Mouse (Mus musculus): Measurements from ENCODE around the gene Wbp1.

Gene Wbp1

DNA sequence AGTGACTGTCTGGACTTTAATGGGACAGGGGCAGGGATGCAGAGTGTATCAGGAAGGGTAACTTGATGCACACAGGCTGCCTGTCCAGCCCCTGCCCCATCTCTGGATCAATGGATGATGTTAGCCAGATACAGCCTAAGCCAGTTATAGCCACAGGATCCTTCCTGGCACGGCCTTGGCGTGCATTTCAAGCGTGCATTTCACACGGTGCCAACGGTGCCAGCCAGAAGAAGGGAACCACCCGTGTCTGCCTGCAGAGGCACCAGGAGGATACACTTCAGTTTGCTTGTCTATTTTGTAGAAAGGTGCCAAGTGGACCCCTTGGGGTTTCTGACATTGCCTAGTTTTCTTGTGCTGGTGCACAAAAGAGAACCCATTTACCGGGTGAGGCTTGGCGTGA, 18.7 kb upstream of the Wbp1 start:
- DNase-seq (ENCODE audit: low spot score): no peak

GRCm38 (mm10) chr6:83138056-83138455, 16.7 kb upstream of the Wbp1 start:
- no peak for DNase-seq (ENCODE audit: low spot score)

DNA sequence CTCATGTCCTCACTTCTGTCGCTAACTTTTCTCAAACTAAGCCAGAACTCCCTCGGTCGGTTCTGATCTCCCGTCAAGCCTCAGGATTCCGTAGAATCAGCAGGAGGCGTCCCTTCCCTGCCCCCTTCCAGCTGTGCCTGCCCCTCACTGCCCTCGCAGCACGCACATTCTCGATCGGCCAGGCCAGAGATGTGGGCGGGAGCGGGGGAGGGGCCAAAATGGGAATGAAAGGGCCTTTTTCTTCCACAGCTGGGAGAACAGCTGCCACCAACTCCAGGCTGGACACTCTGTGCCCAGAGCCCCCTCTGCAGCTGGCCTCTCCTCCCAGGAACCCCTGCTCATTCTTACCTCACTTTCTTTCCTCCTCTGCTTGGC, 16.2 kb upstream of the Wbp1 start:
- DNase-seq (ENCODE audit: low spot score): peak; percentile 84

- peak; percentile 57 for DNase-seq (ENCODE audit: low spot score)
Measured at GRCm38 (mm10) chr6:83136881-83137575, 15.7 kb upstream of the Wbp1 start.

- no peak for DNase-seq (ENCODE audit: low spot score)
Measured at GRCm38 (mm10) chr6:83136291-83136880, 15.0 kb upstream of the Wbp1 start.

- DNase-seq (ENCODE audit: low spot score): no peak
Measured at GRCm38 (mm10) chr6:83135571-83136161, 14.3 kb upstream of the Wbp1 start.

DNA sequence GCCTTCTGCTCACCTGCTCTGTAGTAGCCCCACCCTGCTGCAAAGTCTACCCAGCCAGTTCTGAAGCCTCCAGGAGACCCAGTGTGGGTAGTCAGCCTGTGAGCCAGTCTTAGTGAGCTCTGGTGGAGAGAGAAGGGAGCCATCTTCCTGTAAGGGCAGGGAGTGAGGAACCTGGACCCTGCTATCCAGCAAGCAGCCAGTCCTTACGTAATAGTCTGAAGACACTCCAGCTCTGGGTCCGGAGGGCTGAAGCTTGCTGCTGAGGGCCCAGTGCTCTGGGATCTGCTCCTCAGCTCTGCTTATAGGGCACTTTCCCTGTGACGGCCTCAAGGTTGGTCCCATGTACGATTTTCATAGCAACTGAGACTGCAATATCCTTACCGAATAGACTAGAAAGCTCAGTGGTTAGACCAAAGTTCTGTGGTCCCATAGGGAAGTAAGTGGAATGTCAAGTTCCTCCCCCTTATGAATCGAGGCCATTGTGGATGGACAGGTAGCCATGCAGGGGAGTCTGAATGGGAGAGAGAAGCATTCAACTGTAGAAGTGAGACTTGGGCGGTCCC, 13.7 kb upstream of the Wbp1 start, which contains the start of gene Rtkn:
Gene Rtkn, plus strand, starts transcription at position 513 of the 563 bp plus-strand sequence.
- no peak for DNase-seq (ENCODE audit: low spot score)

DNA sequence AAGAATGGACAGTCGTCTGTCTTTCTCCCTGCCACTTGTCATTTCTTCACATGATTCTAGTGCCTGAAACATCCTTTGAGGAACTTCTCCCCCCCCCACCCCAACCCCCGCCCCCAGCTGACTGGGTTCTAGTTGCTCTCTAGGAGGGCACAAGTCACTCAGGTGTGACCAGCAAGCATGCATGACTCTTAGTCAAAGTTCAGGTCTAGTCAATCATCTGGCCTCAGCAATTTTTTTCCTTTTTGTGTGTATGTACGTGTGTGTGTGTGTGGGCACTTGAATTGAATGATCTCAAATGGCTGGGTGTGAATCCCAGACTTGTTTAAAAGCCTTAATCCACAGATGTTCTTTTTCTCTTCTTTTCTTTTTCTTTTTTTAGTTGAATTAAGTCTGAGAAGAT, 12.9 kb upstream of the Wbp1 start:
- DNase-seq (ENCODE audit: low spot score): no peak

DNA sequence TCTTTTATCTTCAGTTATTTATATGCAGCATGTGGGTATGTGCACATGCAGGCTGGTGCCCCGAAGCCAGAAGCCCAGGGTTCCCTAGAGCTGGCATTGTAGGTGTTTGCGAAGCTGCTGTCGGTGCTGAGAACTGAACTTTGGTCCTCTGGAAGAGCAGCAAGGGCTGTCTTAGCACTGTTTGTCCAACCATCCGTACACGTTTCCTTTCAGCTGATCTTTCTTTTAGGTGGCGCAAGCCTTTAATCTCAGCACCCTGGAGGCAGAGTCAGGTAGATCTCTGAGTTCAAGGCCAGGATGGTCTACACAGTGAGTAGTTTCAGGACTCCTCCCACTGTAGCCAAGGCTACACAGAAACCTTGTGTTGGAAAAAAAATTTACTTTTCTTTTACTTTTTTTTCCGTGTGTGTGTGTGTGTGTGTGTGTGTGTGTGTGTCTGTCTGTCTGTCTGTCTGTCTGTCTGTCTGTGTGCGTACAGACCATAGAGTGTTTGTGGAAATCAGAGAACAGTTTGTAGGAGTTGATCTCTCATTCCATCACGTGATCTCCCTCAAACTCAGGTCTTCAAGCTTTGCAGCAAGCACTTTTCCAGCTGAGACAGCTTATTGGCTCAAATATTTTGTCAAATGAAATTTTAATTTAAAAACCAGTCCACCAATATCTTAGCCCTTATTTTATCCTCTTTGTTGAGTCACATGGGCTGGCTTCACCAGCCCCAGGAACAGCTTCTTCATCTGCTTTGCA, 11.0 kb upstream of the Wbp1 start:
- no peak for DNase-seq (ENCODE audit: low spot score)

DNA sequence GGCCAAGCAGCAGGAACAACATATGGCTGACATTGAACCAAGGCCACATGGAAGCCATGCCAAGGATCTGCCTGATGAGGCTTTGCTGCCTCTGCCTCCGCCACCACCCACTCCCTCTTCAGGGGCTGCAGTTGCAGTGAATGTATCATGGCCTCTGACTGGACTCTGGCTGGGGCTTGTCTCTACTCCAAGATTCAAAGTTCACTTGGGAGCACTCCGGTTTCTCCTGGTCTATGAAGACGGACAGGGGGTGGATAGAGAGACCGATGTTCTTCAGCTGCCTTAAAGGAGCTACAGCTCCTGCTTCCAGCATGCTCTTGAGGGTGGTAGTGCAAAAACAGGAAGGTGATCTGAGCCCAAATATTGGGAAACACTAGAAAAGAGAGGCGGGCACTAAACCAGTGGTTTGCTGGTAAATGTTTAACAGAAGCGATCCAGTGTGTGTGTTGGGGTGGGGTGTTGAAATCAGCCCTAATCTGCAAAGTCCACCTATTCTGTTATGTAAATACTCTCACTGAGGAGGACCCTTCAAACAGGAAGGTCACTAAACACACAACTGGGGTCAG, 10.2 kb upstream of the Wbp1 start:
- no peak for DNase-seq (ENCODE audit: low spot score)

GRCm38 (mm10) chr6:83127419-83127818, 6.1 kb upstream of the Wbp1 start:
- DNase-seq (ENCODE audit: low spot score): no peak

DNA sequence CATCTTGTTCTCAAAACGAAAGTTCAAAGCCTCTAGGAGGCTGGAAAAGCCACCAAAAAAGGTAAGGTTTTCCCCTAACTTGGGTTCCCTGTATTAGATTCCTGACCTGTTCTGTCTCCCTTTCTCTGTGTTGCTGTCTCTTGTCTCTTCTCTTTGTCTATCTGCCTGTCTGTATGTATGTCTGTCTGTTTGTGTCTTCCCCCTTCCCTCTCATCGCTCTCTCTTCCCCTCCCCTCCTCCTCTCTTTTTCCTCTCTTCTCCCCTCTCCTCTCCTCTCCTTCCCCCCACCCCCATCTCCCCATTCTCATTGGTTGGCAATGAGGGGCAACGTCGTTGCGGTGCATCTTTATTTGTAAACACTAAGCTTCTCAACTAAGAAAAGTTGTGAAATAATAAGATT, 4.0 kb upstream of the Wbp1 start, which contains the start of gene Ino80b:
Gene Ino80b, minus strand, starts transcription at position 101 of the 400 bp plus-strand sequence.
- DNase-seq (ENCODE audit: low spot score): no peak

DNA sequence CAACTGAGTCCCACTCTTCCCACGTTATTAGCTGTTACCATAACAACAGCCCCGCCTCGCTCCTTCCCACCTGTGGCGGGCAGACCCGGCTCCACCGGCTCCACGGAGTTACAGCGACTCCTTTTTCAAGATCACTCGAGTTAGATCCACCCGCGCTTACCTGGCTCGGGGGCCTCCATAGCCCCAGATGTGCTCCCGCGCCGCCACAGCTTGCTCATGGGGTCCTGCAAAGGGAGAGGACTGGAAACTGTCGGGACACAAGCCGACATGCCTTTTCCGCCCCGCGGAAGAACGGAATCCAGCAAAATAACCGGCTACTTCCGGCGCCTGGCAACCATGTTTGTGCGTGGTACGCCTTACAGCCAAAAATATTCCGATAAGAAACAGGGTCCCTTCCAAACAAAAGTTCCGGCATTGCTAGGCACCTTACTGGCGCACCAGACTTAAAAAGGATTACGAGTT, 3.5 kb upstream of the Wbp1 start:
- peak; percentile 92 for DNase-seq (ENCODE audit: low spot score)

DNA sequence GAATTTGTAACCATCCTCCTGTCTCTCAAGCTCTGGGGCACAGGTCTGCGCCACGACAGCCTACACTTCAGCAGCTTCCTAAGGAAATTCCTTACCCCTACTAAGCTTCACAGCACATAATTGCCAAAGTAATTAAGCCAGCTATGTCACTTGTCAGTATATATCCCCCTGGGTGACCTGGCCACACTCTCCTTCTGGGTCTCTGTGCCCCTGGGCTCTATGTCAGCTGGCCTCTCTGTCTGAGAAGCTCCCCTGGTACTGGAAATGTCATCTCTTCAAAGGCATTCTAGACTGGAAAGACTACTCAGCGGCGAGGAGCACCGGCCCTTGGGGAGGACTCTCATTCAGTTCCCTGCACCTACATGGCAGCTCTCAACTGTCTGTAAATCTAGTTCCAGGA, 1.6 kb upstream of the Wbp1 start:
- DNase-seq (ENCODE audit: low spot score): no peak

DNA sequence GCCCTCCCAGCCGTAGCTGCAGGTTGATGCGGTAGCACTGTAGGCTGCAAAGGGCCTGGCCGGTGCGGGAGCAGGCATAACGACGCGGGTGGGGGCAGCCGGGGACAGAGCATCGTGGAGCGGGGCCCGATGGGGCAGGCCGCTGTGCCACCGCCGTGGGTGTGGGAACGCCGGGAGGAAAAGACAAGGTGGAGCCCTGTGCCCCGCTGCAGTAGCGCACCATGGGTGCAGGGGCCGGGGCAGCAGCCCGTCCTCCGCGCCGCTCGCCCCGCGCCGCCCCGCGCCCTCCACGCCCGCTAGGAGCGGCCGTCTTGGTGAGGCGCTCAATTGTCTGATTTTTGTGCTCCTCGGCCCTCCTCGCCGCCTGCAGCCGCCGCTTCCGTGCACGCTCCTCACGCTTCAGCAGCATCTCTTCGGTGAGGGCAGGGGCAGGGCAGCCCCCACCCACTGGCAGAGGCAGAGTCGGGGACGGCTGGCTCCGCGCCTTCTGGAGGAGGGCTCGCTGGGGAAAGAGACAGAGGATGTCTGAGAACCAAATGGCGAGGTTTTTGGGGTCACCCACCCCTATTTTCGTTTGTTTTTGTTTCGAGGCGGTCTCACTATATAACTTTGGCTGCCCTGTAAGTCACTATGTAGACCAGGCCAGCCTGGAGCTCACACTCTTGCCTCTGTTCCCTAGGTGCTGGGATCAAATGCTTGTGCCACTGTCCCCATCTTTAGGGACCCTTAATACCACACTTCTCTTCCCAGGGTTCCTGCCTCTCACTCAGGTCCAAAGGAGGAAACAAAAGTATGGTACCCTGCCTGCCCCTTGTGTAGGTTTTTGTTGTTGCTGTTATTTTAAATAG, 728 bp upstream of the Wbp1 start:
- DNase-seq (ENCODE audit: low spot score): no peak

DNA sequence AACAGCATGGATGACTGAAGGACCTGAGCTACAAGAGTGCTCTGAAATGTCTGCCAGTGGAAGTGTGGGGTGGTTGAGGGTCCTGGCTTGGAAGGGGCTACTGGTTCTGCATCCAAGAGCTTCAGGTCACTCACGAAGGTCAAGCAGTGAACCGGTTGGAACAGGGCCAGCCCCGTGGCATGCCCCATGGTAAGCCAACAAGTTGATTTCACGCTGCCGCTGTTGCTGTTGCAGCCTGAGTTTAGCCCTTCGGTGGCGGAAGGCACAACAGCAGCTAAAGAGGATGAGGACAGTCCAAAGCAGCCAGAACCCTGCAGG, 1.7 kb downstream of the Wbp1 start:
- DNase-seq (ENCODE audit: low spot score): no peak

DNA sequence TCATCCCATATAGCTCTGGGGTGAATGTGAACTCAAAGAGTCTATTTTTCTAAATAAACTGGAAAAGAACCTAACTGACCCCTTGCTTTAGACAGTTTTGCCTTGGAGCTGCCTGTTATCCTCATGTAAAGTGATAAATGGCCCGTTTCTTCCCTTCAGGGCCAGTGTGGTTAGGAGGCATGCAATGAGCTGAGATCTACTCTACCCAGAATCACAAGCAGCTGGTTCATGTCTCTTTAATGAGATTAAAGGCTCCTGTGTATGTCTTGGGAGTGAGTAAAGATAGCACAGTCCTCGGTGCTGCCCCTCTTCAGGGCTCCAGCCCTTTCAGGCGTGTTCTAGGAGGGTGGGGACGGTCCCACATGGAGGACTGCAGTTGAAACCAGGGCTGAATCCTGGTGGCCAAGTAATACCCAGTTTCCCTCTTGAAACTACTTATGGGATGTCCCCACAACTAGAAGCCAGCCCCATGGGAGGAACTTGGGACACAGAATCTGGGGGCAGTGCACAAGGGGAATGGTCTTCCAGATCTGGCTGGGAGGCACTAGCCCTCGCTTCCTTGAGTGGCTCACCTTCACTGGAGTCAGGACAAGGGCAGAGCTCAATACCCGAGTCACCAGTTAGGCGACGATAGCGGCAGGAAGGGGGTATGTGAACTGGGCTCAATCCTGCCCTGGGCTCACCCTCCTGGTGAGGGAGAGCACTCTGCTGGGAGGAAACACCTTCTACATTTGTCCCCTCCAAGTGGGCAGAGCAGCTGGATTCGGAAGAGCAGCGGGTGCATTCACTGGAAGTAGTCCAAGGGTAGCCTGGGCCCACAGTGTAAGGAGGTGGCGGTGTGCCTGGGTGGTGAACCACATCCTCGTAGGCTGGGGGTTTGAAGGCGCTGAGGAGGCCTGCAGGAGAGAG, 2.3 kb downstream of the Wbp1 start:
- no peak for DNase-seq (ENCODE audit: low spot score)

GRCm38 (mm10) chr6:83118369-83118768, 3.0 kb downstream of the Wbp1 start:
- no peak for DNase-seq (ENCODE audit: low spot score)

DNA sequence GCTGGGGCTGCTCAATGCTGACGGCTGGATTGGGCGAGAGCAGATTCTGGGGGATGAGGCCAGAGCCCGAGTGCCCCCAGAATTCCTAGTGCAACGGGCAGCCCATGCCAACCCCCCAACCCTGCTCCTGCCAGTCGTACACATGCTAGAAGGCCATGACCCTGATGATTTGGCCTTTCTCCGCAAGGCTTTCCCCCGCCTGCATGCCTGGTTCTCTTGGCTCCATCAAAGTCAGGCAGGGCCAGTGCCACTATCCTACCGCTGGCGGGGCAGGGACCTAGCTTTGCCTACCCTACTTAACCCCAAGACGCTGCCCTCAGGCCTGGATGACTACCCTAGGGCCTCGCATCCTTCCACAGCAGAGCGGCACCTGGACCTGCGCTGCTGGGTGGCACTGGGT, 3.7 kb downstream of the Wbp1 start:
- DNase-seq (ENCODE audit: low spot score): no peak

DNA sequence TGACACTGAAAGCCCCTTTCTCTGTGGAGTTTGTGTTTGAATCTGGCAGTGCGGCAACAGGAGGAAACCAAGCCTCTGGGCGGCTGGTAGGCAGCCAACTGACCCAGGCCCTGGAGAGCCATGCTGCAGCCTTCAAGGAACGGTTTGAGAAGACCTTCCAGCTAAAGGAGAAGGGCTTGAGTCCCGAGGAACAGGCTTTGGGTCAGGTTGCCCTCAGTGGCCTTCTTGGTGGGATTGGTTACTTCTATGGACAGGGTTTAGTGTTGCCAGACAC, 4.3 kb downstream of the Wbp1 start:
- DNase-seq (ENCODE audit: low spot score): no peak
